Mouse (Mus musculus): ENCODE measurements around the gene Iqgap2.

DNA sequence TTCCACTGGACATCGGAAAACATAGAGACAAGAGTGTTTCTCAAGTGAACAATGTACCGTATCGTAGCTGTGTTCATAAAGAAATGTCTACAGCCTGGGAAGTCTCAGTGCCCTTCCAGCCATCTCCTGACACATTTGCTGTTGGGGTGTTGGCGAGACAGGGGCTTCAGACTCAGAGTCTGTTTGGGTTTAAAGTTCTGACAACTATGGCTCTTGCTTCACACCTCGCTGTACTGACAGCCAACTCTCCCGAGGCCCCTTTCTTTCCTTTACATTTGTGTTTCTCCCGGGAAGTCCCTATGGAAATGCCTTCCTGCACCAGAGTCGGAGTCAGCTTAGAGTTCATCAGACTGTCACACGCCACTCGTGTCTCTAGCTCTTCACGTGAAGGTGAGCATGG lies 144.2 kb downstream of the Iqgap2 start:
- TF ChIP-seq POLR2A (IDR thresholded peaks at IDR 0.05; ENCODE audit: low read depth, low read length) (no peak), CTCF (IDR thresholded peaks at IDR 0.05; ENCODE audit: extremely low read depth, insufficient read length, insufficient replicate concordance, low read depth, low read length) (no peak)
